Mouse (Mus musculus) cerebellum, postnatal 10 days (tissue): ENCODE results near the gene Aifm2.

Experiments
- DNase-seq, 2 experiments: peaks; one replicate each; pipeline ENCODE4 v3.0.0; 2021; ENCODE audit warnings: mixed read lengths in 2 of 2

Aifm2 gene

DNA sequence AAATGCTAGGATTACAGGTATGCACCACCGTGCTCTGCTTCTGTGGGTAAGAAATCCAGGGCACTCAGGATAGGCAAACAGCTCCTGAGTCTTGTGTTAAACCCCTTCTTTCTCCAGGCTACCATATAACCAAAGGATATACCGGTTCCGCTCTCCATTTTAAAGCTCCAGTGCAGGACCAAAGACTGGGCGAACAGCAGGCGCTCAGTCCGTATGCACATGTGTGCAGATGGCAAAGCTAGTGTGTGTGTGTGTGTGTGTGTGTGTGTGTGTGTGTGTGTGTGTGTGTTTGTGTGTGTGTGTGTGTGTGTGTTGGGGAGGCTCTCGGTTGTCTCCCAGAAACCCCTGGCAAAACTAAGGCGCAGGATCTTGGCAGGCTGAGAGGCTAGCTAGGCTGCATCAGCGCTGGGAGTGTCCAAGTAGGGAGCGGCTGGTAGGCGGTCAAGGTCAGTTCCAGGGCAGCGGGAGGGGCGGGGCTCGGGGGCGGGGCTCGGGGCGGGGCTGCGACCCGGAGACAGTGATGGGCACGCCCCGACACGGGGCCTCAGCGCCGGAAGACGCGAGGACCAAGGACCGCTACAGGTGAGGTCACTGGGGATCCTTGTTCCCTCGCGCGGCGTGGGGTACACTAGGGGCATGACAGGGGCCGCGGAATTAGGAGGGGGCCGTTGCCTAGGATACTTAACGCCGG lies at the start of gene Aifm2:
Gene Aifm2 (plus strand): TSS at position 493 of the 691 bp plus-strand sequence.
- peak; percentile 44 to 57 for DNase-seq

GRCm38 (mm10) chr10:61665651-61666050 lies 49.4 kb upstream of the Aifm2 start:
- no peak for DNase-seq

DNA sequence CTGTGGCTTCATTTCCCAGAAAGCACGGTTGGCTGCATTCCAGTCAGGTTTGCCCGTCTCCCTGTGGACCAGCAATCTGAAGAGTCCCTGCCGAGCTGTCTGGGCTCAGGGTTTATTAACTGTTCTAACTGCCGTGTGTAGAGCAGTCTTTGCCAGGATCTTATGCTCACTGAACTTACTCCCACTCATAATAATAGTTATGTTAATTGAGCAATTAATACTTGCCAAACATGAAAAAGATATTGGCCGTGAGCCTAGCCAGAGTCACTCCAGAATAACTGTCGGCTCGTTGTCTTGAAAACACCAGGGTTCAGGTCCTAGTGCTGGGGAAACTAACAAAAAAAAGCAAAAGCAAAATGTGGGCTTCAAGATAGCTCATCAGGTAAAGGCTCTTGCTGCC lies 45.8 kb upstream of the Aifm2 start:
- no peak for DNase-seq

DNA sequence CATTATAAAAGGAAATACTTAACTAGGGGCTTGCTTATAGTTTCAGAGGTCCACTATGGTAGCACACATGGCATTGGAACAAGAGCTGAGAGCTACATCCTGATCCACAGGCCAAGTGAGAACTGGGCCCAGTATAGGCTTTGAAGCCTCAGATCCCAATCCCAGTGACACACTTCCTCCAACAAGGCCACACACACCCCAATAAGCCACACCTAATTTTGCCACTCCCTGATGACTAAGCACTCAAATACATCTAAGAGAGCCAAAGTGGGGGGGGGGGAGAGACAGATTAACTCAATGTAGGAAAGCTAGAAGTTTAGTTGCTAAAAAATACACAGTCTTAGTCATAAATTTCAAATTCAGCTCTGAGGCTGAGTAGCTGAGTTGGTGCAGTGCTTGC lies 45.2 kb upstream of the Aifm2 start:
- no peak for DNase-seq

- no peak for DNase-seq
Measured at GRCm38 (mm10) chr10:61670758-61671157, 44.3 kb upstream of the Aifm2 start.

GRCm38 (mm10) chr10:61675935-61676334 lies 39.1 kb upstream of the Aifm2 start:
- no peak for DNase-seq

DNA sequence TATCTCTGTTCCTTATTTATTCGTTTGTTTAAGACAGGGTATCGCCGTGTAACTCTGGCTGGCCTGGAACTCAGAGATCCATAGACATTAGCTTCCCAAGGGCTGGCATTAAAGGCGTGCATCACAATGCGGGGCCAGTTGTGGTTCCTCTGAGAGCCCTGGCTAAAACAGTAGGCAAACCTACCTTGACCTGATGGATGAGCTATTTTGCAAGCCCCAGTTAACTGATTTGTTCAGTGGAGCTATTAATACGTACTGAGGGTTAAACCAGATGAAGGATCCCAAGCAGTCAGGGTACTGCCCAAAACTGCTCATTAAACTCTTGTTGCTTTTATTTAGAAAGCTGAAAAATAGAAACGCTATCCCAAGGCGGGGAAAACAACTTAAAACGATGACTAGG lies 35.5 kb upstream of the Aifm2 start:
- no peak for DNase-seq

DNA sequence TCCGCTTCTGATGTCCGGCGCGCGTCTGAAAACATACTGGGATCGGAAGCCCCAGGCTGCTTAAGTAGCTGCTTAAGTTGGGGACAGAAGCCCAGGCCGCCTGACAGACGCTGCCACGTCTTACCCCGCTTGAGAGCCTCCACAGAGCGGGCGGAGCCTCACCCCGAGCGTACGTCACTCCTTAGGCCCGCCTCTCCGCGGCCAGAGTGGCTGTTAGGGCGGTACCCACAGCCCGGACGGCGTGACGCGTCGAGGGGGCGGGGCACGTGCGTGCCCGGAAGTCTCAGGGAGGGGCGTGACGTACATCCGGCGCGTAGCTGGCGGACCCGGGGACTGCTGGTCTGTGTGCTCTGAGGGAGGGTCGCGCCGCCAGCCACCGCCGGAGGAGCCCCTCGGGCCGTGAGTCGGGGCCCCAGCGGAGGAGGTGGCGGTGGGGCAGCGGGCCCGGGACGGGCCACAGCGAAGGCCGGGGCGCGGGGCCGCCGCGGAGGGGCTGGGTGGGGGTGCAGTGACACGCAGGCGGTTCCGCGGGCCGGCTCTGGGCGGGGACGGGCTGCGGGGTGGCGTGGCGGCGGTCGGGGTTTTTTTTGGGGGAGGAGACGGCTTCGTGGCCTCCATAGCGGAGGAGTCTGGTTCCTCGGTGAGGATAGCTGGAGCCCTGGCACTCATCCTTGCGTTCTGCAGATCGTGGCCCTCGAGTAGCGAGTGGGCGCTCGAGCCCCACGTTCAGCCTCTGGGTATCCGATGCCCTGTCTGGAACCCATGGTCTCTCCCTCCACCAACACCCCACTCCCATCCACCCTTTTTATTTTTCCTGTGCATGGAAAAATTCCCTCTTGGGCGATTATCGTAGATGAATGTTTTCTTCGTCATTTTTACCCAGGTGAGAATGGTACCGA lies 34.8 kb upstream of the Aifm2 start, which contains the start of gene Sar1a:
Gene Sar1a (plus strand): TSS at position 285 of the 899 bp plus-strand sequence.
- peak; percentile 100 for DNase-seq

DNA sequence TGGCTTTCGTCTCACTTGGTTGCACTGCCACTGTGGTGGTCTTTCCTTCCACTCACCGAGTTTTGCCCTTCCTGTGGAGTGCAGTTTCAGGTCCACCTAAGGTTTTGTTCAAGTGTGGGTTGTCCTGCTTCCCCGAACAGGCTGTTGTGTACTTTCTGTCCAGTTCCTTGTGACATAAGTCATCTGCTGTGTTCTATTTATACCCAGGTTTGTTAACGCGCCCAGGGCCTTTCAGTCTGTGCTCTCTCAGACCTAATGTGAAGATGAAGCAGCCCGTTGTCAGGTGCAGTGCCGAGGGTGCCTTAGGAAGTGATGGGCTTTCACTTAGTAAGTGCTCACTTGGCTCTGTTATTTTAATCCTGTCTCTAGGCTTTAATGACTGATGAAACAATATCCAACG lies 25.7 kb upstream of the Aifm2 start:
- no peak for DNase-seq

DNA sequence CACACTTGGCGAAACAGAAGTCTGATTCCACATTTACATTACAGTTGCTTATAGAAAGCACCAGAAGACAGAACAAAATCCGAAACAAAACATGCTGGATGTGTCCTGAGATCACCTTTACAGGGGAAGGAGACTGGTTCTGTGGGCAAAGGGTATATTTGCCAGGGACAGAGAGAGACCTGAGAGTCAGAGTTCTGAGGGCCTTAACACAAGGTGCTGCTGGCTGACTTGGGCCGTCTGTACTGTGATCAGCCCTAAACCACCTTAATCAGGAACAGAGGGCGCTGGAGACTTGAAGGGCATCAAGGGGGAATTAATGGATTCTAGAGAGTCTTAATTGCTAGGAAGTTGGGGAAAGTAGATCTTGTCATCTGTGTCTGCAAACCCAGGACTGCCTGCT lies 21.5 kb upstream of the Aifm2 start:
- no peak for DNase-seq

DNA sequence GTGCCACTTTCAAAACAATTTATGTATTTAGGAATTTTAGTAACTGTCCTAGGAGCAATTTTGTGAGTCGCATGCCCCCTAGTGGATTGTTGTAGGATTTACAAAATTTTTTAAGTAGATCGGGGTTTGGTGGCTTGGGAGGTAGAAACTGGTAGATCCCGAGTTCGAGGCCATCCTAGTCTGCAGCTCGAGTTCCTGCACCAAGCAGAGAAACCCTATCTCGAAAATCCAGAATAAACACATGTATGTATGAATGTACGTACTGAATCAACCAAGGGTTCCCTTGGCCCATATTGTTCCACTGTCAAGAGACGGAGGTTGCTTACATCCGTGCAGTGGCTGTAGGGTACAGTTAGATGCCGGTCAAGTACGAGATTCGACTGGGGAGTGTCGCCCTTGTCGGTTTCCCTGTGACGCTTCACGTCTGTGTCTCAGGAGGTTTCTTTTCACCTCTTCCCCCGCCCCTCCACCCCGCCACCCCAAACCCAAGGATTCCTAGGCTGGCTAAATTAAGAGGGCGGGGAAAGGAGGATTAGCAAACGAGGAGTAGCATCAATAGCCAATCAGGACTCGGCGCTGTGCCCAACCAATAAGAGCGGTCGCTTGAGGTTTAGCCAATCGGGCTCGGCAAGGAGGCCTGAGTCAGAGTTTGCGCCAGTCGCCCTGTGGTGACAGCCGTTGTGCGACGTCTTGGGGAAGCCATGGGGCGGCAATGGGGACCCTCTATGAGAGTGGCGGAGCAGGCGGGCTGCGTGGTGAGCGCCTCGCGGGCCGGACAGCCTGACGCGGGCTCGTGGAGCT lies 20.0 kb upstream of the Aifm2 start, which contains the start of gene Tysnd1:
Gene Tysnd1 (plus strand): TSS at position 645 of the 801 bp plus-strand sequence.
- DNase-seq, result peak; percentile 100

- DNase-seq, result peak in 1 of 2 experiments; percentile 35
Measured at GRCm38 (mm10) chr10:61695703-61696559, 19.1 kb upstream of the Aifm2 start.

GRCm38 (mm10) chr10:61696560-61696823 lies 18.6 kb upstream of the Aifm2 start:
- DNase-seq, result peak in 1 of 2 experiments; percentile 35

- DNase-seq, result peak in 1 of 2 experiments; percentile 30
Measured at GRCm38 (mm10) chr10:61697028-61697427, 18.0 kb upstream of the Aifm2 start.

GRCm38 (mm10) chr10:61704663-61705062 lies 10.4 kb upstream of the Aifm2 start:
- no peak for DNase-seq

GRCm38 (mm10) chr10:61706412-61707375 lies 8.4 kb upstream of the Aifm2 start:
- DNase-seq, result no peak

- no peak for DNase-seq
Measured at GRCm38 (mm10) chr10:61713601-61714000, 1.5 kb upstream of the Aifm2 start.

GRCm38 (mm10) chr10:61714146-61714545 lies 917 bp upstream of the Aifm2 start:
- DNase-seq, result no peak

GRCm38 (mm10) chr10:61715462-61715837 lies 387 bp downstream of the Aifm2 start:
- DNase-seq, result no peak

DNA sequence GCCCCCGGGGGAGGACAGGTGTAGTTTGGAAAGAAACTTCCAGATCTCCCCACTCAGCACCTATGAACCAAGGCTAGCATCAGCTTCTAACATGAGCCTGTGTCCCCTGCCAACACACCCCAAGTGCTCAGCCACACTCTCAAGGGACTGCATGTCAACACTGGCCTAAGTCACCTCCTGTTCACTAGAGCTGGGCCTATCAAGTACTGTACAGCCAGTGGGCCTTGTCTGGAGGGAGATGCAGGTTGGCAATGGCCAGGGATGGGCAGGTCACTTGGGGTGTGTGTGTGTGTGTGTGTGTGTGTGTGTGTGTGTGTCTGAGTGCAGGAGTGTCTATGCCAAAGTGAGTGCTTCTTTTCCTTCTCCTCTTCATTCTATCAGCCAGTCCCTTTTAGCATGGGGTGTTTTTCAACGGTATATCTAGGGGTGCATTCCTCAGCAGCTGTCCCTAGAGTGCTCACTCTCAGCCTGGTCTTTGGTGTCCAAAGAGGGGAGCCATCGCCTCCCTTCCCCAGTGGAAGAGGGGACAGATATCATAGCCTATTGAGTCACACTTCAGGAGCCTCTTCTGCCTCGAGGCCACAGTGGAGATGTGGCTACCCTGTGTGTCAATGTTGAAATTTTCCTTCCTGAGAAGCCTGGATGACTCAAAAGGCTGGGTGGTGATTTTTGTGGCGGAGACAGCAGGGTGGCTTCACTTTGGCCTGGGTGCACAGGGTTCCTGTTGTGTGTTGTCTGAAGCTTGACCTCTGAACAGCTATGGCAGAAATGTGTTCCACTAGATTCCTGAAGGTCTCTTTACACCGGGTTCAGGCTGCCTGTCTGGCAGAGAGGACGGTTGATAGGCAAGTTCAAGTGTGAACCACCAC lies 1.2 kb downstream of the Aifm2 start:
- DNase-seq, result no peak
